Mouse (Mus musculus) cerebellum, adult 2 months (tissue): ENCODE measurements around the gene Defb47.

Experiments
- CTCF ChIP-seq: fragments of 200-500 bp; IDR thresholded peaks from 2 replicates; pipeline ENCODE4 v1.5.1; 2011; ENCODE audit warnings: low read depth, mild to moderate bottlenecking, control low read depth, low read length, moderate library complexity, borderline replicate concordance; ENCODE audit not compliant: insufficient read depth
- POLR2A ChIP-seq: fragments of 200-500 bp; IDR thresholded peaks from 2 replicates; pipeline ENCODE4 v1.6.1; 2011; ENCODE audit warnings: low read length, control low read depth, borderline replicate concordance; ENCODE audit not compliant: insufficient read depth

GRCm38 (mm10) chr14:62991849-62992510, 5.9 kb upstream of the Defb47 start:
- TF ChIP-seq POLR2A, result no peak
- TF ChIP-seq CTCF, result no peak
